Mouse (Mus musculus) heart, postnatal 0 days (tissue): ENCODE results near the gene Angptl8.

ENCODE experiments used
- CTCF ChIP-seq: IDR thresholded peaks from 2 replicates; pipeline ENCODE4 v1.5.1; 2016; ENCODE audit warnings: antibody characterized with exemption, control low read depth, low read depth
- EP300 ChIP-seq: IDR thresholded peaks from 2 replicates; pipeline ENCODE4 v1.6.1; 2016; ENCODE audit warnings: antibody characterized with exemption, low read depth

- TF ChIP-seq CTCF = no peak
- TF ChIP-seq EP300 = no peak
Measured at GRCm38 (mm10) chr9:21811170-21811569, 24.1 kb upstream of the Angptl8 start.
